Mouse (Mus musculus): Measurements from ENCODE around the gene Zfp418.
"Not testable (repeated sequence)": the region's sequence is repeated elsewhere in the genome, so short reads cannot be mapped to it uniquely, and the experiment has no call there.

Gene Zfp418

DNA sequence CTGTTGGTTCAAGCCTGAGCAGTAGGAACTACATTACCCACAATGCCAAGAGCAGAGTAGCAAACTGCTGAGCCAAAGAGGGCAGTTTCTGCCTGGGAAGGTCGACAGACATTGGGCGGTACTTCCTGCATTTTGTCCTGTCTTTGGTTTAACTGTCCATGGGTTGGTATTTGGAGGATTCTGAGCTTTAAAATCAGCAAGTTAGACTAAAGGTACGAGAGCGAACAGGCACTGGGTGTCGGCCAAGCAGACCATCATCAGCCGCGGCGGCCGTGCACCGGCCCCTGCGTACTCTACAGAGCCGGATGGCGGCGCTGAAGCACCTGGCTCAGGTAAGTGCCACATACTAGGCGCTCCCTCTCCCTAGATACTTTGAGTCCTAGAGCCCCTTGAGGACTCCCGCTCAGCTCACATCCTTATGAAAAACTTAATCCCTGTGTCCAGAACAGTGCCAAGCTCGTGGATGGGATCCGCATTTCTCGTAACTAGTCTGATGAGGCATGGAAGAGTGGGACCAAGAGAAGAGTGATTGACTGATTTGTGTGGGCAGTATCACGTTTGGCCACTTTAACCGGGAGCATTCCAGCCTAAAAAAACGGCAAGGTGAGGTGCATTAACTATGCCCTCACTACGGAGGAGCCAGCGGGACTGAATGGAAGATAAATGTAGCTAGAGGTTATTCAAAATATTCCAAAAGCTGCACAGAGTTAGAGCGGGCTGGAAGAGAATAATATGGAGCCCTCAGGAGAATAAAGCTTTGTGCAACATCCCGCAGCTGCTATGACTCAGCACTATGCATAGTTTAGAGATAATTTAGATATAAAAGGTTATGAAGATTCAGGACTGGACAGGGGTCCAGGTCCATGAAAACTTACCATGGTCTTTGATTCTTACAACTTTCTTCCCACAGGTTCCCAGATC lies at the start of gene Zfp418:
Gene Zfp418, plus strand, starts transcription at position 104 of the 921 bp plus-strand sequence.
- peak; percentile 58 to 69 for DNase-seq

GRCm38 (mm10) chr7:7121602-7121980 lies 49.5 kb upstream of the Zfp418 start:
- DNase-seq = no peak

GRCm38 (mm10) chr7:7130491-7131124 lies 40.5 kb upstream of the Zfp418 start:
- not testable (repeated sequence) for DNase-seq

DNA sequence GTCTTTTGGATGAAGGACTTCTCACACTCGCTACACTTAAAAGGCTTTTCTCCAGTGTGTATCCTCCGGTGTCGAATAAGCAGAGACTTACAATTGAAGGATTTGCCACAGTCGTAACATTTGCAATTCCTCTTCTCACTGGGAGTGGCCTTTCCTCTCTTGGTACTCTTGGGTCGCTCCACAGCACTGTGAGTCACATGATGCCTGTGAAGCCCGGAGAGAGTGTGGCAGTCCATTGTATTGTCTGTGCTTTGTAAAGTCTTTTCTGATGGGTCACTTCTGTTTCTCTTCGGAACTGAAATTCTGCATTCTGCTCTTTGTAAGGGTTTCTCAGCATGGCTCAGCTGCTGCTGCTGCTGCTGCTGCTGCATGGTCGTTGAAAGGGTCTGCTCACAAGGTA lies 38.4 kb upstream of the Zfp418 start:
- DNase-seq = no peak

DNA sequence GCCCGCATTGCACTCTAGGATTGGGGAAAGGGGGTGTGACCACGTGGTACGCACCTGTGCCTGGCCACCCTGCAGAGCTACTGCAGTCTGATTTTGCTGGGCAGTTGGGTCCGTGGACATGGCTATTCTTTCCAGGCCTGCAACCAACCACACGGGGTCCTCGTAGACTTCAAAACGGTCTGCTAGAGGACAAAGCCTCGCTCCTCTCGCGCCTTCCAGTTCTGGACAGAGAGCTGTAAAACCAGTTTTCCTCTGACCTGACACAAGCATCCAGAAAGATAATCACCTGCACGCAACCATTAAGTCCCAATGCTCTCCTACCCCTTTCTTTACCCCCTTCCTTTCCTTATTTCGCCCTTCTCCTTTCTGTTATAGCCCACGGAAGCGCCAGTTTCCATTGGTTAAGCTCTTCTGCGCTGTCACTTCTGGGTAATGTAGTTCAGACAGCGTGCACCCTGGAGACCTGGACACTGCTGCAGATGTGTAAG lies 34.7 kb upstream of the Zfp418 start, which contains the start of gene Zfp773:
Gene Zfp773, minus strand, starts transcription at position 377 of the 488 bp plus-strand sequence.
- peak; percentile 70 to 79 for DNase-seq

GRCm38 (mm10) chr7:7144215-7144614 lies 26.9 kb upstream of the Zfp418 start:
- DNase-seq = no peak

DNA sequence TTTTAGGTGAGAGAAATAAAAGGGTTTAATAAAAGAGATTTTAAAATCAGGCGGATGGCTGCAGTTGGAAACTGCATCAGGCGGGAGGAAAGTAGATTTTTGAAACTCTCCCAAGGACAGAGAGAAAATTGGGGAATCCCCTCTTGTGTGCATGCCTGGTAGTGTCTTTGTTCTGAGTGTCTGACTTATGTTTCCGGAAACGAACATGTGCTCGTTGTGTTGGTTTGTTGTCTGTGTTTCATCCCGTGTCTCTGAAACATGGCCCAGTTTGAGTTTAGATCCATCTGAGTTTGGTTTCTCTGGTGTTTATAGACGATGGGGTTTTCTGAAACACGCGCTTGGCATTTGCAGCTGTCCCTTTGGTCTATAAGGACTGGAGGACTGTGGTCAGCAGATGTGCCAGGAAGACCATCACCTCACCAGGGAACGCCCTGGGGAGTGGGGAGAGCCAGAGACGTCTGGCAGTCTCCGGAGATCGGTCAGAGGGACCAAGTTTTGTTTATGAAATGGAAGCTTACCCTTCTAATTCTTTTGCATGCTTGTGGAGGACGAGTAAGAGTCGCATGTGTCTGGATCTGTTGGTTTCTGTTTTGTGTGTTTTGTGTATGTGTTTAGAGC lies 25.0 kb upstream of the Zfp418 start:
- no peak for DNase-seq

- DNase-seq = no peak
These were observed 14.8 kb downstream of the Zfp418 start for GRCm38 (mm10) chr7:7185897-7186296.

GRCm38 (mm10) chr7:7187417-7188190 lies 16.5 kb downstream of the Zfp418 start:
- no peak for DNase-seq

DNA sequence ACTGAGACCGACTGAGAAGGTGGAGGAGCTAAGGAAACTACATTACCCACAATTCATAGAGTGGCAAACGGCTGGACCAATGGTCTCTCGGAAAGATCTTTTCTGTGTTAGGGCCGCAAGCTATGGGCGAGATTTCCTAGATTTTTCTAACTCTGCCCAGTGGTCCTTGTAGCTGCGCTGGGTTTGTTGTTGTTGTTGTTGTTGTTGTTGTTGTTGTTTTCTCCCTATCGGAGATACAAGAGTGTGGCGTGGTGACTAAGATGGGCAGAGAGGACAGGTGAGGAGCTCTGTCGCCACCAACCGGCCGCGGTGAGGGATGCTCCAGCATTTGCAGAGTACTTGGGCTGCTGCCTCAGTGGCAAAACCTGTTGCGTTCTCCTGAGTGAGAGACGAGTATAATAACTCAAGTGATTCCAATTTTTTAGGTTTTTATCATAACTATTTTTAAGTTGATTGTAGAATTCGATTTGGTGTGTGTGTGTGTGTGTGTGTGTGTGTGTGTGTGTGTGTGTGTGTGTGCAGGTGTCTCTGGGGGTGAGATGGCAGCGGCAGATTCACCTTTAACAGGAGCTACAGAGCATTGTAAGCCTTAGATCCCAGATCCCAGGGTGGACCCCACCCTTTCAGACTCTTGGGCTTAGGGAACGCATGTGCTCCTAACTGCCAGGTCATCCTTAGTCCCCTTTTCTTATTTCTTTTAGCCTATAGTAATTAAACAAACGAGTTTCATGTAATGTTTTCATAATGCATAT lies 17.2 kb downstream of the Zfp418 start:
- DNase-seq = peak; percentile 75 to 79

GRCm38 (mm10) chr7:7209313-7210151 lies 38.4 kb downstream of the Zfp418 start, which contains the start of gene Zfp772:
Zfp772 (minus strand) TSS chr7:7209998.
- peak; percentile 53 to 55 for DNase-seq

Data from kidney, postnatal 4 days (tissue).